Mouse (Mus musculus) cerebellum, adult 11 months (tissue): ENCODE measurements around the gene Galnt18.

Experiments
- DNase-seq: peaks from one replicate; pipeline ENCODE4 v3.0.0; 2022

Gene Galnt18

GRCm38 (mm10) chr7:111770585-111770984 is 9.2 kb downstream of the Galnt18 start:
- DNase-seq, result no peak

GRCm38 (mm10) chr7:111766145-111766767 is 13.5 kb downstream of the Galnt18 start:
- DNase-seq, result no peak

GRCm38 (mm10) chr7:111762754-111763153 is 17.0 kb downstream of the Galnt18 start:
- DNase-seq, result no peak

- no peak for DNase-seq
These were observed 31.2 kb downstream of the Galnt18 start for GRCm38 (mm10) chr7:111748571-111749071.

GRCm38 (mm10) chr7:111744770-111745169 is 35.0 kb downstream of the Galnt18 start:
- DNase-seq, result no peak

GRCm38 (mm10) chr7:111741595-111741994 is 38.2 kb downstream of the Galnt18 start:
- peak; percentile 5 for DNase-seq

- no peak for DNase-seq
These were observed 39.7 kb downstream of the Galnt18 start for GRCm38 (mm10) chr7:111740091-111740490.

- DNase-seq, result no peak
These were observed 40.4 kb downstream of the Galnt18 start for GRCm38 (mm10) chr7:111739371-111739765.

- no peak for DNase-seq
These were observed 41.1 kb downstream of the Galnt18 start for GRCm38 (mm10) chr7:111738456-111739370.

GRCm38 (mm10) chr7:111737426-111737825 is 42.4 kb downstream of the Galnt18 start:
- DNase-seq, result no peak

GRCm38 (mm10) chr7:111736365-111736764 is 43.4 kb downstream of the Galnt18 start:
- peak; percentile 11 for DNase-seq

GRCm38 (mm10) chr7:111730346-111731269 is 49.2 kb downstream of the Galnt18 start:
- DNase-seq, result no peak

- DNase-seq, result no peak
These were observed 52.8 kb downstream of the Galnt18 start for GRCm38 (mm10) chr7:111726928-111727327.

GRCm38 (mm10) chr7:111724730-111725129 is 55.0 kb downstream of the Galnt18 start:
- DNase-seq, result no peak

GRCm38 (mm10) chr7:111724004-111724403 is 55.8 kb downstream of the Galnt18 start:
- DNase-seq, result no peak

- DNase-seq, result no peak
These were observed 58.5 kb downstream of the Galnt18 start for GRCm38 (mm10) chr7:111721308-111721698.

- DNase-seq, result no peak
These were observed 59.1 kb downstream of the Galnt18 start for GRCm38 (mm10) chr7:111720511-111721307.

GRCm38 (mm10) chr7:111718900-111719299 is 60.9 kb downstream of the Galnt18 start:
- DNase-seq, result no peak

- no peak for DNase-seq
These were observed 65.0 kb downstream of the Galnt18 start for GRCm38 (mm10) chr7:111714639-111715360.

GRCm38 (mm10) chr7:111713828-111714600 is 65.8 kb downstream of the Galnt18 start:
- DNase-seq, result no peak
